Mouse (Mus musculus): Measurements from ENCODE around the gene D10Wsu102e. TPM values are rescaled to one million over a fixed set of nuclear protein-coding genes. Genes with fewer than 3 reads are reported as not detected.
"Not testable (repeated sequence)": the region's sequence is repeated elsewhere in the genome, so short reads cannot be mapped to it uniquely, and the experiment has no call there.

D10Wsu102e gene
- total RNA-seq, 2 experiments from 2014 or later = 1.7 to 1.8 TPM

DNA sequence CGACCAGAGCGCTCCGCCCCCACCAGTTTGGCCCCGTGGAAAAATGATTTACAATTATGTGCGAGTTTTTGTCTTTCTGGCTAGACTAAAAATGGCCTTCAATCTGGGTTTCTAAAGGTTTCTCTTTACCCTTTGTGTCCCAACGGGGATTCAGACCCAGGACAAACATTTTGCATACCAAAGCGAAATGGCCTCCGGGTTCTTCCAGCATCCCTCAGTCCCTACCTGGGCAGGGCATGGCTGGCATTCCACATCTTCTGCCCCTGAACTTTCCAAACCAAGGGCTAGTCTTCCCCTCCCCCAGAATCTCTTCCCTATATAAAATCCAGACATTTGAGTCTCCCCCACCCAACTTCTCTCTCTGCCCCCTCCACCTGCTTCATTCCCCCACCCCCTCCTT is 153.7 kb downstream of the D10Wsu102e start:
- no peak for ATAC-seq (replicated peaks; ENCODE audit: low FRiP score, low TSS enrichment, poor library complexity, severe bottlenecking)

GRCm38 (mm10) chr10:83520990-83521389 is 161.0 kb downstream of the D10Wsu102e start:
- no peak for ATAC-seq (replicated peaks; ENCODE audit: low FRiP score, low TSS enrichment, poor library complexity, severe bottlenecking)

DNA sequence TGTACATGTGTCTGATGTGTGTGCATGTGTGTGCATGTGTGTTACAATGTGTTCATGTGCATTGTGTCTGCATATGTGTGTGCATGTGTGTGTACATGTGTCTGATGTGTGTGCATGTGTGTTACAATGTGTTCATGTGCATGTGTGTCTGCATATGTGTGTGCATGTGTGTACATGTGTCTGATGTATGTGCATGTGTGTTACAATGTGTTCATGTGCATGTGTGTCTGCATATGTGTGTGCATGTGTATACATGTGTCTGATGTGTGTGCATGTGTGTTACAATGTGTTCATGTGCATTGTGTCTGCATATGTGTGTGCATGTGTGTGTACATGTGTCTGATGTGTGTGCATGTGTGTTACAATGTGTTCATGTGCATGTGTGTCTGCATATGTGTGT is 164.2 kb downstream of the D10Wsu102e start:
- ATAC-seq (replicated peaks; ENCODE audit: low FRiP score, low TSS enrichment, poor library complexity, severe bottlenecking) = not testable (repeated sequence)

DNA sequence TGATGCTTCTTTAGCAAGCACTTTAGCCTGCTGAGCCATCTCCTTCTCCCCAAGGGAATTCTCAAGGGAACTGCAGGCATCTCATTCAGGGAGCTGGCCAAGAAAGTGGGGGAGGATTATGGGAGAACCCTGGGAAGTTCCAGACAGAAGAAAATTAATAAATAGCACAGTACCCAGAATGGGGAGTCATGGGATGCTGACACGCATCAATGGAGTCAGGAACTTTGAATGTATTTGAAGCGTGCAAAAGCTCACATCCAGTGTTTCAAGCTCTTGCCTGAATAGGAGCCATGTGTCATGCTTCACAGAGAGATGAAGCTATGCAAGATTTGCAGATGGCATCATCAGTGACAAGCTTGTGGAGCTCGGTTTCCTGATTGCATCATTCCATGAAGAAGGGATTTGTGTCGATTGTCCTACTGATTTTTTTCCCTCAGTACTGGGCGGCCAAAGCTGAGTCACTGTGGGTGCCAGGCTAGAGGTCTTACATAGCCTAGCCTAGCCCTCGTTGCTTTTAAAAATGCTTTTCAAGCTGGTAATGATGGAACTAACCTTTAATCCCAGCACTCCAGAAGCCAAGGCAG is 170.5 kb downstream of the D10Wsu102e start:
- ATAC-seq (replicated peaks; ENCODE audit: low FRiP score, low TSS enrichment, poor library complexity, severe bottlenecking) = no peak

DNA sequence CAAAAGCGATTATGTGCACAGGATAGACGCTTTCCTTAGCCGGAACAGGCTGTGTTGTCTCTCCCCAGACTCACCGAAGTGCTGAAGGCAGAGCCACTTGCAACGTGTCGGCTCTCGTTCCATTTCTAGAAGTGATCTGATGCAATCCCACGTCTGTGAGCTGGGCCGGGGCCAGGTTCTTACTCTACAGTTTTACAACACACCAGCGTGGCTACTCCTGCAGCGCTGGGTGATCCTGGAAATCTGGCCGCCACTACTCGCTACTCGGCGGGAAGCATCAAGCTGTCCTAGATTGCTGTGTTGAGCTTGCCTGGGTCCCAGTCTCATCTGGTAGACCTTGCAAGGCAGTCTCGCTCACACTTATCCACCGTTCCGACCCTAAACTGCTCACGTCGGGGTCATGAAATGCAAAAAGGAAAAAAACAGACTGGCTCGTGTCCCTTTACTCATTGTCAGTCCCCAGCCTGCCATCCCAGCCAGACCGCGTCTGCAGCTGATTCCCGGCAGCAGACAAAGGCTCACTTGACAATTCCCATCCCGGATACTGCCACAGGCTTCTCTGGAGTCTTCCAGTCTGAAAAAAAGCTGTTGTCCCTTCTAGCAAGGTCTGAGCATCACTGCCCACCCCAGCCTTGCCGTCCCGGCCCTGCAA is 173.4 kb downstream of the D10Wsu102e start:
- ATAC-seq (replicated peaks; ENCODE audit: low FRiP score, low TSS enrichment, poor library complexity, severe bottlenecking) = no peak

GRCm38 (mm10) chr10:83533910-83534283 is 173.9 kb downstream of the D10Wsu102e start, which contains the start of gene Aldh1l2:
Gene Aldh1l2 (minus strand): TSS chr10:83534140.
- ATAC-seq (replicated peaks; ENCODE audit: low FRiP score, low TSS enrichment, poor library complexity, severe bottlenecking) = peak; percentile 97

GRCm38 (mm10) chr10:83536436-83536835 is 176.4 kb downstream of the D10Wsu102e start:
- no peak for ATAC-seq (replicated peaks; ENCODE audit: low FRiP score, low TSS enrichment, poor library complexity, severe bottlenecking)

Other genes starting within 250 kb of the D10Wsu102e start
- gene Slc41a2, start 22.3 kb upstream of the D10Wsu102e start, total RNA-seq (2014; fragmentation: Nextera tagmentation) = not detected in 2 replicates
- 3.8 TPM in 1 of 2 replicates, not detected in the other for gene Slc41a2, start 22.3 kb upstream of the D10Wsu102e start, total RNA-seq (2017)
- gene Aldh1l2, start 173.9 kb downstream of the D10Wsu102e start, total RNA-seq (2014; fragmentation: Nextera tagmentation) = not detected in 2 replicates
- gene Aldh1l2, start 173.9 kb downstream of the D10Wsu102e start, total RNA-seq (2017) = not detected in 2 replicates
- 10.7 and 11.2 TPM in 2 replicates for gene Washc4, start 183.5 kb downstream of the D10Wsu102e start, total RNA-seq (2014; fragmentation: Nextera tagmentation)
- 20.1 and 24.5 TPM in 2 replicates for gene Washc4, start 183.5 kb downstream of the D10Wsu102e start, total RNA-seq (2017)